Mouse (Mus musculus): ENCODE results near the gene Ttc8. TPM values are rescaled to one million over a fixed set of nuclear protein-coding genes. Genes with fewer than 3 reads are reported as not detected.
"Not testable (repeated sequence)": the region's sequence is repeated elsewhere in the genome, so short reads cannot be mapped to it uniquely, and the experiment has no call there.

The Ttc8 gene
- polyA plus RNA-seq, 1 experiment from 2014 or later: 33.3 TPM

DNA sequence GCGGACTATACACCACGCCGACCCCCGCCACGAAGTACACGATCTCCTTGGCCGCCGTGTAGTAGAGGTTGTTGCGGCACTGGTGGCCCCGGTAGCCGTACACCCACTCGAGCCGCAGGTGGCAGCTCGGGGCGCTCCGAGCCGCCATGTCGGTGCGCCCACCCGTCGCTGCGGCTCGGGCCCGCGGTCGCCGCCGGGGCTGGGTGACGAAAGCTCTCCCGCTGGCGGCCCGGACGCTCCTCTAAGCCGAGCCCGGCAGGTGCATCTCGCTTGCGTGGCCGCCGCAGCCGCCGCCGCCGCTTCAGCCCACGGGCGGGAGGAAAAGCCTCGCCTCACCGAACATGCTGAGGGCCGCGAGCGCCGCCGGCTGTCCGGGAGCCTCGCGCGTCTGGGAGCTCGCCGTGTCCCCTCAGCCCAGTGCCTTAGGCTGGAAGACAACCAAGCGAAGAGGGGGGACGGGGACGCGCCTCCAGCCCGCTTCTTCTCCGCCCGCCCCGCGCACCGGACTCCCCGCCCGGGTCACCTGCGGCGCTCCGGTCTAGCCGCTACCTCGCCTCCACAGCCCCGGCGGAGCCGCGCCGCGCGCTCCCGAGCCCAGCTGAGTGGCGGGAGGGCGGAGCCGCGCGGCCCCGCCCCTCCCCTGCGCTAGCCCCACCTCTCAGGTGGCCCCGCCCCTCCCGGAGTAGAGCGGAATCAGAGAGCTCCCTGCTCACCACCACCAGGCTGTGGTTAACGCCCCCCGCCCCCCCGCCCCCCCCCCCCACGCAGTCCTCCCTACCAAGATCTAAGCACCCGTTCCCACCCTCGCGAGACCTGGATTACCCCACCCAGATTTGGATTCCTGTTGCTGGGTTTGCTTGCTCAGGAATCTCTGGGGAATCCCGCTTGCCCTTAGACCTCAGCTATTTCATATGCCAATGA, 19.2 kb upstream of the Ttc8 start, which contains the start of gene Eml5:
Eml5 (minus strand) TSS at position 604 of the 921 bp plus-strand sequence.
- WGBS: under 1% methylated on average over 72 of the region's 101 CpGs
- Histone ChIP-seq H3K27ac (peak within 1 kb of the TSS; percentile 87), H3K4me2 (replicated peaks) (peak within 1 kb of the TSS; percentile 56), H3K4me1 (replicated peaks; ENCODE audit: control insufficient read depth, insufficient read depth, low read length) (peaks cover 16% of the 10 kb centered on the region), H3K4me3 (replicated peaks; ENCODE audit: low read length) (peak within 1 kb of the TSS; percentile 87), H3K9ac (peak within 1 kb of the TSS; percentile 76), H3K27me3 (ENCODE audit: control insufficient read depth, insufficient read depth, low read length) (no peaks in the 10 kb centered on the region), H3K36me3 (replicated peaks; ENCODE audit: control insufficient read depth, insufficient read depth) (no peaks in the 10 kb centered on the region), H3K9me3 (ENCODE audit: control insufficient read depth, low read length) (no peaks in the 10 kb centered on the region)
- DNase-seq (ENCODE audit: low spot score) (peak; percentile 87), ATAC-seq (ENCODE audit: low FRiP score) (peak; percentile 91)

DNA sequence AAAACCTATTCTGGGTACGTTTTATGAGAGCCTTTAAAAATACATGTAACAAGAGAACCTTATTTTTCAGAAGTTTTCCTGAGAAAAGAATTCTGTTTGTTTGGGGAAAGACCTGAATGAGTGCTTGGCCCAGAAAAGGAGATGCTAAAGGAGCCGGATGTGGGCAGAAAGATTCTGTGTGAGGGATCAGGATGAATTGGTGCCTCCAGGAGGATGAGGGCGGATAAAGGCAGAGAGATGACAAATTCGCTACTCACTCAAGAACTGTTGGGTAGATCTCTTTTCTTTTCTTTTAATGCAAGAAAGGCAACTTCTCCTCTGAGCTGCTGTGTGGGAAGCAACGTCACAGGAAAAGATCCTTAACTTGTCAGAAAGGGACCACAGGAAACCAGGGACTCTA, 14.9 kb upstream of the Ttc8 start:
- 75% methylated on average over 5 of the region's 5 CpGs for WGBS
- no peaks in the 10 kb centered on the region for H3K36me3 ChIP-seq (replicated peaks; ENCODE audit: control insufficient read depth, insufficient read depth)
- no peak for ATAC-seq (ENCODE audit: low FRiP score)

DNA sequence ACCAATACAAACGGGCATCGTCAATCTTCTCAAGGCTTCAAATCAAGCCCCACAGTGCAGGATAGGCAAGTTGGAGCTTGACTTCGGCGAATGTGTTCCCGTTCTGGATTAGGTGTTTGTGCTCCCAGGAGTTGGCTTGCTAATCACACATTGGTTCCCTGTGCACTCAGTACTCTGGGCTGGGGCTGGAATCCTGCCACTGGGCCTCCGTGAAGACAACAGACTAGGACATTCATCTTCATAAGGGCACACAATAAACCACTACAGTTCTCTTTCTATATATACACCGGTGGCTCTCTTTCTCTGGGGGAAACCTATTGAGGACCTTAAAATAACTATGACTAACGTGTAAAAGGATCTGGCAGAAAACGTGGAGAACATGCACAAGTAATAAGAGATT, 10.3 kb upstream of the Ttc8 start:
- Histone ChIP-seq H3K36me3 (replicated peaks; ENCODE audit: control insufficient read depth, insufficient read depth) (no peaks in the 10 kb centered on the region), H3K9ac (no peak overlapping the region), H3K9me3 (ENCODE audit: control insufficient read depth, low read length) (no peaks in the 10 kb centered on the region), H3K27ac (no peak overlapping the region), H3K4me1 (replicated peaks; ENCODE audit: control insufficient read depth, insufficient read depth, low read length) (no peaks in the 10 kb centered on the region), H3K4me2 (replicated peaks) (no peak overlapping the region), H3K27me3 (ENCODE audit: control insufficient read depth, insufficient read depth, low read length) (no peaks in the 10 kb centered on the region), H3K4me3 (replicated peaks; ENCODE audit: low read length) (no peak overlapping the region)
- ATAC-seq (ENCODE audit: low FRiP score) (no peak), DNase-seq (ENCODE audit: low spot score) (no peak)
- 67% methylated on average over 9 of the region's 9 CpGs for WGBS

More for the DNA sequence above, 14.9 kb upstream of the Ttc8 start:
- Histone ChIP-seq H3K4me2 (replicated peaks) (no peak overlapping the region), H3K4me1 (replicated peaks; ENCODE audit: control insufficient read depth, insufficient read depth, low read length) (no peaks in the 10 kb centered on the region), H3K9me3 (ENCODE audit: control insufficient read depth, low read length) (no peaks in the 10 kb centered on the region), H3K4me3 (replicated peaks; ENCODE audit: low read length) (no peak overlapping the region), H3K9ac (no peak overlapping the region), H3K27ac (no peak overlapping the region), H3K27me3 (ENCODE audit: control insufficient read depth, insufficient read depth, low read length) (no peaks in the 10 kb centered on the region)
- DNase-seq (ENCODE audit: low spot score): no peak

DNA sequence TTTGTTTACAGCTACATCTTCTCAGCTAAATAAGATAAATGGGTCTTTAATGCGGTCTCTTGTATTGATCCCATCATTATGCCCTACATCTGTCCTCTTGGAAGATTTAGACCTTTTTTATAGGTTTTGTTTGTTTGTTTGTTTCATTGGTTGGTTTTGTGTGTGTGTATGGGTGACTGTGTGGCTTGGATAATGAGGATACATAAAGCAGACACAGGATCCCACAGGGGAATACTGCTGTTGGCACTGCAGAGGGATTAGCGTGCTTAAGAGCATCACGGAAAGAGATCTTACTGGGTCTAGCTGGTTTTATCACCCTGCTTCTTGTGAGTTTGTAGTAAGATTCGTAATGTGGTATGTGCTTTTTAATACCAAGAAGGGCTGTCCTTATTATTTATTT, 10.8 kb downstream of the Ttc8 start:
- WGBS: 73% methylated on average over 4 of the region's 4 CpGs

DNA sequence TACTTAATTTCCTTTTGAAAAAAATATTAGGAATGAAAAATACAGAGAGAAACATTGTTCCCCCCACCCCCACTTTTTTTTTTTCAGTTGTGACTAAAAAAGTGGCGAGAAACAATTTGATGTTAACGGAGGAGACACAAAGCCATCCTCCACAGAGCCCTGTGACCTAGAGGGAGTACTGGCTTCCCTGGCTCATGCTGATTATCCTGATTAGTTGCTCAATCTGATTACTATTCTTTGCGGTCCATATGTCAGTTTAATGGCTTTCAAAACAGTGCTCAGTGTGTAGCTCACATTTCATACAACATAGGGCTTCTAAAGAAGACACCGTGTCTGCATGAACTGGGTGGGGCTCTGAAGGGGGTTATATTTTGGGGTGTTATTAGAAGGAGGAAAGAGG, 12.1 kb downstream of the Ttc8 start:
- ATAC-seq (ENCODE audit: low FRiP score) (no peak), DNase-seq (ENCODE audit: low spot score) (no peak)
- Histone ChIP-seq H3K27ac (no peak overlapping the region), H3K4me2 (replicated peaks) (no peak overlapping the region), H3K4me3 (replicated peaks; ENCODE audit: low read length) (no peak overlapping the region), H3K9me3 (ENCODE audit: control insufficient read depth, low read length) (no peaks in the 10 kb centered on the region), H3K36me3 (replicated peaks; ENCODE audit: control insufficient read depth, insufficient read depth) (no peaks in the 10 kb centered on the region), H3K4me1 (replicated peaks; ENCODE audit: control insufficient read depth, insufficient read depth, low read length) (no peaks in the 10 kb centered on the region; the same call in 1 of the 2 replicates), H3K27me3 (ENCODE audit: control insufficient read depth, insufficient read depth, low read length) (no peaks in the 10 kb centered on the region), H3K9ac (no peak overlapping the region)
- WGBS: 75% methylated on average over 4 of the region's 4 CpGs

More for the DNA sequence above, 10.8 kb downstream of the Ttc8 start:
- no peak overlapping the region for H3K27ac ChIP-seq
- H3K4me3 ChIP-seq (replicated peaks; ENCODE audit: low read length): no peak overlapping the region
- no peaks in the 10 kb centered on the region for H3K27me3 ChIP-seq (ENCODE audit: control insufficient read depth, insufficient read depth, low read length)
- ATAC-seq (ENCODE audit: low FRiP score) (no peak), DNase-seq (ENCODE audit: low spot score) (no peak)
- no peaks in the 10 kb centered on the region for H3K9me3 ChIP-seq (ENCODE audit: control insufficient read depth, low read length)
- H3K4me1 ChIP-seq (replicated peaks; ENCODE audit: control insufficient read depth, insufficient read depth, low read length): no peaks in the 10 kb centered on the region; the same call in 1 of the 2 replicates
- H3K4me2 ChIP-seq (replicated peaks): no peak overlapping the region
- no peak overlapping the region for H3K9ac ChIP-seq
- H3K36me3 ChIP-seq (replicated peaks; ENCODE audit: control insufficient read depth, insufficient read depth): no peaks in the 10 kb centered on the region

DNA sequence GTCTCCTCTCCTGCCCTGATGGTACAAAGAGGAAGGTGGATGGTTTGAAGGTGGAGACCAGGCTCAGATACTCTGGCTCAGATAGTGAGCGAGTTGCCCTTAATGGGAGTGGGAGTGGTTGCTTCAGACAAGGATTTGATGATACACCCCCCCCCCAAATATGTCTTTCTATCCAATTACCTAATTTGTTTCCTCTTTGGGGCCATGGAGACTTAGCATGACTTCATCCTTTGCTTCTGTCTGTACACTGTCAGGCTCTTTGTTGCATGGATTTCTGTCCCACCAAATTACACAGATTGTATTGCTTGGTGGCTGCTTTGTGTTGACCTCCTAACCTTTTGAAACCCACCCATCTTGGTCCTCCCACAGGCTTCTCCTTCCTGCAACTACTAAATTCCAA, 12.5 kb downstream of the Ttc8 start:
- Histone ChIP-seq H3K27ac (no peak overlapping the region), H3K9me3 (ENCODE audit: control insufficient read depth, low read length) (no peaks in the 10 kb centered on the region), H3K36me3 (replicated peaks; ENCODE audit: control insufficient read depth, insufficient read depth) (no peaks in the 10 kb centered on the region), H3K4me1 (replicated peaks; ENCODE audit: control insufficient read depth, insufficient read depth, low read length) (no peaks in the 10 kb centered on the region; the same call in 1 of the 2 replicates), H3K27me3 (ENCODE audit: control insufficient read depth, insufficient read depth, low read length) (no peaks in the 10 kb centered on the region), H3K4me3 (replicated peaks; ENCODE audit: low read length) (no peak overlapping the region), H3K9ac (no peak overlapping the region), H3K4me2 (replicated peaks) (no peak overlapping the region)
- WGBS: 88% methylated on average over 1 of the region's 1 CpGs
- no peak for ATAC-seq (ENCODE audit: low FRiP score)
- DNase-seq (ENCODE audit: low spot score): no peak

DNA sequence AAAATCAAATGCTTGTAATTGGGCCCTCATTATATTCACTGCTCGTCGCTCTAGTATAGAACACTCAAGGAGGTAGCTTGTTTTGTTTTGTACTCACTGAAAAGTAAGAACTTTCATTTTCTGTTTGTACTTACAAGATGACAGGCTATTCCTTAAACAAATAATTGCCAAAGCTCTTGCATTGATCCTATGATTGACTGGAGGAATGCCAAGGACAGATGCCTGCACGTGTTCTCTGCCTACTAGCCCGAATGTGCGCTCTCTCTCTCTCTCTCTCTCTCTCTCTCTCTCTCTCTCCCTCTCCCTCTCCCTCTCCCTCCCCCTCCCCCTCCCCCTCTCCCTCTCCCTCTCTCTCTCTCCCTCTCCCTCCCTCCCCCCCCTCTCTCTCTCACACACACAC, 30.9 kb downstream of the Ttc8 start:
- ATAC-seq (ENCODE audit: low FRiP score); H3K9ac ChIP-seq; H3K4me3 ChIP-seq (replicated peaks; ENCODE audit: low read length); H3K4me2 ChIP-seq (replicated peaks); H3K27me3 ChIP-seq (ENCODE audit: control insufficient read depth, insufficient read depth, low read length); H3K27ac ChIP-seq; H3K9me3 ChIP-seq (ENCODE audit: control insufficient read depth, low read length); H3K4me1 ChIP-seq (replicated peaks; ENCODE audit: control insufficient read depth, insufficient read depth, low read length); DNase-seq (ENCODE audit: low spot score): not testable (repeated sequence)
- peaks cover 14% of the 10 kb centered on the region; the same call in 1 of the 2 replicates for H3K36me3 ChIP-seq (replicated peaks; ENCODE audit: control insufficient read depth, insufficient read depth)
- 63% methylated on average over 5 of the region's 5 CpGs for WGBS

DNA sequence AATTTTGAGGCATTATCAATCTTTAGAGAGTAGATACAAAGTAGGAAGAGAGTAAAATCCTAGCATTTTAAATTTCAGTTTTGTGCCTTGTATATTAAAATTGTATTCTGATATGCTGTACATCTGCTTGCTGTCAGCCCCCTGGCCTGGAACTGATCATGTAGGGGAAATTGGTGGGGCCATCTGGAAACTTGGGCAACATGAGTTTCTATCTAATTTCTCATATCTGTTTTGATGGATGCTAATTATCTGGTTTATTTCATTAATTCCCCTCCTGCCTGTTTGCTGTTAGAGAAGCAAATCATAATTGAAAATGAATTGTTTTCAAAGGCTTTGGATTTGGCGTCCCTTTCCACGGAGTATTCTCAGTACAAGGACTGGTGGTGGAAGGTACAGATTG, 36.6 kb downstream of the Ttc8 start:
- Histone ChIP-seq H3K36me3 (replicated peaks; ENCODE audit: control insufficient read depth, insufficient read depth) (peaks cover 14% of the 10 kb centered on the region), H3K27me3 (ENCODE audit: control insufficient read depth, insufficient read depth, low read length) (no peaks in the 10 kb centered on the region), H3K9ac (no peak overlapping the region), H3K27ac (no peak overlapping the region), H3K4me3 (replicated peaks; ENCODE audit: low read length) (no peak overlapping the region), H3K4me1 (replicated peaks; ENCODE audit: control insufficient read depth, insufficient read depth, low read length) (no peaks in the 10 kb centered on the region), H3K4me2 (replicated peaks) (no peak overlapping the region), H3K9me3 (ENCODE audit: control insufficient read depth, low read length) (no peaks in the 10 kb centered on the region)
- WGBS: 88% methylated on average over 2 of the region's 2 CpGs
- DNase-seq (ENCODE audit: low spot score) (no peak), ATAC-seq (ENCODE audit: low FRiP score) (no peak)

DNA sequence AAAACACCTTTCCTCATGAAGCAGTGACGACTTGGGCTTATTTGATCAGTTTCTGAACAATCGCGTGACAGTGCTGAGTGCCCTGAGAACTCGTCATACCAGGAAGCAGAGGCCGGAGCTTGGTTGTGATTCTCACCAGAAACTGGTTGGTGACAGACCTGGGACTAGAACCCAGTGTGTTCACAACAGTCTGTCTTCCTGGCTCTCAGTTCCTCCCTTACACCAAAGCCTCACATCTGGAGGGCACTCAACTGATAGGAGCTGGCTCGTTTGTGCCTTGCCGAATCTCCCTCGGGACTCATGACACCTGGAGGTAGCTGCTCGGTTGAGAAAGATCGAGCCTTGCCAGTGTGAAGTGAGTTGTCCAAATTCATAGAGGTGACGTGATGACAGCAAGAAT, 37.1 kb downstream of the Ttc8 start:
- Histone ChIP-seq H3K27me3 (ENCODE audit: control insufficient read depth, insufficient read depth, low read length) (no peaks in the 10 kb centered on the region), H3K9me3 (ENCODE audit: control insufficient read depth, low read length) (no peaks in the 10 kb centered on the region), H3K4me2 (replicated peaks) (no peak overlapping the region), H3K27ac (no peak overlapping the region), H3K36me3 (replicated peaks; ENCODE audit: control insufficient read depth, insufficient read depth) (peaks cover 19% of the 10 kb centered on the region), H3K4me3 (replicated peaks; ENCODE audit: low read length) (no peak overlapping the region), H3K9ac (no peak overlapping the region), H3K4me1 (replicated peaks; ENCODE audit: control insufficient read depth, insufficient read depth, low read length) (no peaks in the 10 kb centered on the region)
- ATAC-seq (ENCODE audit: low FRiP score) (no peak), DNase-seq (ENCODE audit: low spot score) (no peak)
- 86% methylated on average over 11 of the region's 11 CpGs for WGBS

Data from hindbrain, embryonic 14.5 days (tissue).